In genomic region chr13:43615194-43615576, GRCm38 (mm10) we compare ENCODE assay signal across 8 mouse cellular contexts. TPM values are rescaled to one million over a fixed set of nuclear protein-coding genes. Genes with fewer than 3 reads are reported as not detected.
DNase-seq lines count a peak whose midpoint lies in the region; ATAC-seq and TF ChIP-seq lines count a peak whose summit lies in the region.

No protein-coding gene starts in this region.

- no peak for TF ChIP-seq POLR2A in kidney, adult 2 months (IDR thresholded peaks at IDR 0.05; ENCODE audit: low read depth, low read length)
- no peak for TF ChIP-seq POLR2A in cortical plate, adult 2 months (IDR thresholded peaks at IDR 0.05; ENCODE audit: extremely low read depth, insufficient read depth, low read length)
- no peak for TF ChIP-seq POLR2A in olfactory bulb, adult 2 months (IDR thresholded peaks at IDR 0.05; ENCODE audit: insufficient read depth, low read depth, low read length)

- no peak; the same call in 1 of the 2 replicates for ATAC-seq in limb, embryonic 11.5 days (ENCODE audit: insufficient number of reproducible peaks, low FRiP score, low TSS enrichment, low read depth)

- H3K4me2 ChIP-seq in limb, embryonic 11.5 days (ENCODE audit: low read depth, severe bottlenecking): peak overlapping the region; percentile 85

- no peak for TF ChIP-seq CTCF in kidney, adult 2 months (conservative IDR thresholded peaks at IDR 0.05; ENCODE audit: insufficient read depth, insufficient read length, low read depth, low read length)
- TF ChIP-seq CTCF in cortical plate, adult 2 months (IDR thresholded peaks at IDR 0.05; ENCODE audit: extremely low read depth, insufficient read depth, low read length): no peak
- no peak for TF ChIP-seq CTCF in olfactory bulb, adult 2 months (IDR thresholded peaks at IDR 0.05; ENCODE audit: insufficient read depth, low read depth, low read length)

- 0 out of 2 replicates have a peak overlapping the region, but pooled peaks have one; percentile 68 for H3K4me3 ChIP-seq in kidney, adult 2 months (ENCODE audit: insufficient read depth, low read depth, low read length)
- peak overlapping the region; percentile 81 for H3K4me3 ChIP-seq in cortical plate, adult 2 months (ENCODE audit: insufficient read depth, low read length)
- peak overlapping the region; percentile 79 for H3K4me3 ChIP-seq in limb, embryonic 11.5 days (ENCODE audit: low read depth, low read length)
- H3K4me3 ChIP-seq in olfactory bulb, adult 2 months (ENCODE audit: insufficient read depth, low read depth, low read length): peak overlapping the region; percentile 57

- H3K9me3 ChIP-seq in limb, embryonic 11.5 days (ENCODE audit: control insufficient read depth, low read length): no peaks in the 10 kb centered on the region

- no peaks in the 10 kb centered on the region for H3K4me1 ChIP-seq in kidney, adult 2 months (ENCODE audit: control insufficient read depth, insufficient read depth, low read length)
- peaks cover 4% of the 10 kb centered on the region; the same call in 1 of the 2 replicates for H3K4me1 ChIP-seq in cortical plate, adult 2 months (ENCODE audit: control insufficient read depth, insufficient read depth, low read length)
- peaks cover 8% of the 10 kb centered on the region; the same call in 1 of the 2 replicates for H3K4me1 ChIP-seq in limb, embryonic 11.5 days (ENCODE audit: control insufficient read depth, insufficient read depth, low read length)
- H3K4me1 ChIP-seq in olfactory bulb, adult 2 months (ENCODE audit: control insufficient read depth, insufficient read depth, low read length): peaks cover 4% of the 10 kb centered on the region

- no peaks in the 10 kb centered on the region for H3K36me3 ChIP-seq in kidney, adult 2 months (ENCODE audit: control insufficient read depth, insufficient read depth, low read length)
- H3K36me3 ChIP-seq in limb, embryonic 11.5 days (ENCODE audit: control insufficient read depth, insufficient read depth, low read length): no peaks in the 10 kb centered on the region

- H3K9ac ChIP-seq in limb, embryonic 11.5 days (ENCODE audit: low read length): peak overlapping the region; percentile 89

- no peaks in the 10 kb centered on the region; the same call in 1 of the 2 replicates for H3K27me3 ChIP-seq in kidney, adult 2 months (replicated peaks; ENCODE audit: control insufficient read depth, insufficient read depth, low read length)
- H3K27me3 ChIP-seq in limb, embryonic 11.5 days (ENCODE audit: control insufficient read depth, insufficient read depth, low read length): 0 out of 2 replicates have a peak, but pooled peaks cover 3% of the 10 kb centered on the region

- DNase-seq in kidney, adult 2 months: no peak
- no peak for DNase-seq in kidney, adult 18-20 months
- DNase-seq in limb, embryonic 11.5 days (ENCODE audit: low spot score): peak; percentile 27
- no peak for DNase-seq in cerebellum, adult 9-10 months
- DNase-seq in ovary, adult 18-20 months (ENCODE audit: low spot score): no peak
- DNase-seq in right cerebral cortex, adult 18-20 months: no peak

- no peak overlapping the region for H3K27ac ChIP-seq in kidney, adult 2 months (ENCODE audit: insufficient read depth, low read depth, low read length)
- H3K27ac ChIP-seq in cortical plate, adult 2 months (ENCODE audit: insufficient read depth, low read length): peak overlapping the region; percentile 60; the same call in 1 of the 2 replicates
- no peak overlapping the region for H3K27ac ChIP-seq in limb, embryonic 11.5 days (replicated peaks; ENCODE audit: low read depth, low read length)
- no peak overlapping the region for H3K27ac ChIP-seq in olfactory bulb, adult 2 months (ENCODE audit: insufficient read depth, low read depth, low read length)

- WGBS in kidney, adult 2 months: 37% methylated on average over 9 of the region's 9 CpGs
- WGBS in limb, embryonic 11.5 days: 23% methylated on average over 9 of the region's 9 CpGs
- WGBS in olfactory bulb, adult 2 months: 15% methylated on average over 9 of the region's 9 CpGs

RNA-seq across cellular contexts. Expression of gene Rnf182, which starts 0.3 kb away (rescaled TPM):
- 0.39 and 0.48 TPM in 2 replicates for polyA plus RNA-seq in kidney, adult 2 months (2012; rRNA removed)
- polyA plus RNA-seq in cortical plate, adult 2 months (2012; rRNA removed): 7.3 and 9.1 TPM in 2 replicates
- 5.5 and 5.9 TPM in 2 replicates for polyA plus RNA-seq in limb, embryonic 11.5 days (2014; fragmentation: Nextera tagmentation; extraction: Ambion mirVana)
- not detected in 2 replicates for polyA plus RNA-seq in olfactory bulb, adult 2 months (2012; ENCODE audit: insufficient read depth, insufficient read length, low replicate concordance, missing spikeins)

RNA-seq across cellular contexts. Expression of gene Mcur1, which starts 55.2 kb away (rescaled TPM):
- 87.2 and 91.7 TPM in 2 replicates for polyA plus RNA-seq in kidney, adult 2 months (2012; rRNA removed)
- polyA plus RNA-seq in cortical plate, adult 2 months (2012; rRNA removed): 24.5 and 26.1 TPM in 2 replicates
- 13.9 and 17.0 TPM in 2 replicates for polyA plus RNA-seq in limb, embryonic 11.5 days (2014; fragmentation: Nextera tagmentation; extraction: Ambion mirVana)
- not detected in 2 replicates for polyA plus RNA-seq in olfactory bulb, adult 2 months (2012; ENCODE audit: insufficient read depth, insufficient read length, low replicate concordance, missing spikeins)

Comparison
In these comparisons a context has a peak if more than half of its experiments do, and no peak if none do; other contexts are left out.
1. RNA of gene Mcur1, which starts 55.2 kb away (polyA plus RNA-seq): 87.2 to 91.7 TPM in kidney, adult 2 months, 24.5 to 26.1 TPM in cortical plate, adult 2 months and 13.9 to 17.0 TPM in limb, embryonic 11.5 days; not detected in olfactory bulb, adult 2 months; every median in the first group is over 10 times any median in the second.
2. Peak in every context shown above with its lines, with median percentiles within 50 percentile points of each other: H3K4me3 ChIP-seq.